Mouse (Mus musculus) inflammation-experienced regulatory T-cells, adult 16 weeks (primary cell): ENCODE measurements around the gene Slc3a1. TPM values are rescaled to one million over a fixed set of nuclear protein-coding genes. Genes with fewer than 3 reads are reported as not detected.

ENCODE experiments used
- polyA plus RNA-seq: library from polyadenylated mRNA; unstranded; fragments of 100-300 nt; shearing (Covaris generic); gene quantifications from one replicate; pipeline ENCODE4 v1.2.1, GENCODE M21; 2017

The Slc3a1 gene
- 0.34 TPM for polyA plus RNA-seq

DNA sequence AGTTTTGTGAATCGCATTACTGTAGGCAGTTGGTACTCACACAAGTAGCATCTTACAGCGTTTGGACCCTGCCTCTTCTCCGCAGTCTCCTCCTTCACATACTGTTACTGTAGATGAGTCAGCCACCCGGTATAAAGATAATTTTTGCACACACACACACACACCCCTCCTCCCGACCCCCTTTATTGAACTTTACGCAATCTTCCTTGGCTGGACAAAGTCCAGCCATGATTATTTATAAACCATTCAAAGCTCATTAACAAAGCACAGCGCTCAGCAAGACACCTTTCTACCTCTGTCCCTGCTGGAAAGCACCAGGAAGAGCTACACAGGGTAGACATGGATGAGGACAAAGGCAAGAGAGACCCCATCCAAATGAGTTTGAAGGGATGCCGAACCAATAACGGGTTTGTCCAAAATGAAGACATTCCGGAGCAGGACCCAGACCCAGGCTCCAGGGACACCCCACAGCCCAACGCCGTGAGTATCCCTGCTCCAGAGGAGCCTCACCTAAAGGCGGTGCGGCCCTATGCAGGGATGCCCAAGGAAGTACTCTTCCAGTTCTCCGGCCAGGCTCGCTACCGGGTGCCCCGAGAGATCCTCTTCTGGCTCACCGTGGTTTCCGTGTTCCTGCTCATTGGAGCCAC is at the start of gene Slc3a1:
Gene Slc3a1 (plus strand): TSS at position 284 of the 647 bp plus-strand sequence.

DNA sequence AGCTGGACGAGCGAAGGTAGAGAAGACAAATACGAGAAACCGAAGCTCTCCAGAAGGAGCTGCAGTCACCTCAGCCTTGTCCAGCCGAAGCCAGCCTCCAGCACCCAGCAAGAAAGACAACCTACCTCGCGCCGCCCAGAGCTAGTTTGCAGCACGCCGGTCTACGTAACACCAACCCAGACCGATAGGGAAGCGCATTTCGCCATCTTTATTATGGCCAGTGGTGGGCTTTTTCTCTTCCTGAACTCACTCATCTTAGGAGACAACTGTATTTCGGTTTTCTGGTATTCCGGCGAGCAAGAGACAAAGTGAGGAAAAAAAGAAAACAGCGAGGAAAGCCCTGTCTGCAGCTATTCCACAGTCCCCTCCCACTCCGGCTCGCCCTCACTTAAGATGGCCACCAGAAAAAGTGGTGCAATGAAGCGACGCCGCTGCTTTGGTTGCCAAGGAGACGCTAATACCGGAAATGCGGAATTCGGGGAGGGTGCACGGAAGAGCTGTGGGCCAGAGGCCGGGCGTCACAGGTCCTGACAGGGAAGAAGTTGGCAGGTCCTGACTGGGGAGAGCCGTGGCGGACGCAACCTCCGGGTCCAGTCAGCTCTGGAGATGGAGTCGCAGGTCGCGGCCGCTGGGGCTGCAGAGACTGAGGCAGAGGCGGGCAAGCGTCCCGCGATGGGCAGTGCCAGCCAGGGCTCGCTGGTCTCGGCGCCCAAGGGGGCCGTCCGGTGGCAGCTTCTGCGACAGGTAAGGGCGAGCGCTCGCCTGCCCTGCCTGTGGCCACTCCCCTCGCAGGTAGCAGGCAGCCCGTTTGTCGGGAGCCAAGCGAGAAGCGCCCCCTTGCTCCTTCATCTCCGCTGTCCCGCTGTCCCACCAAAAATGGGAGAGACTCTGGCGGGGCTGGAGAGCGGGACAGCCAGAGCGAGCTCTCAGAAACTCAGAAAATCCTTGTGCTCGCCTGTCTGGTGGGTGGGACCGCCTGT is 62.2 kb downstream of the Slc3a1 start, which contains the start of the genes Prepl and Camkmt:
Gene Prepl (minus strand): TSS at position 122 of the 980 bp plus-strand sequence.
Gene Camkmt (plus strand): TSS at position 433 of the 980 bp plus-strand sequence.

Other genes starting within 250 kb of the Slc3a1 start
- 19.6 TPM for gene Lrpprc, start 237.6 kb upstream of the Slc3a1 start, polyA plus RNA-seq
- gene Ppm1b, start 71.6 kb upstream of the Slc3a1 start, polyA plus RNA-seq: 31.3 TPM
- gene Prepl, start 61.9 kb downstream of the Slc3a1 start, polyA plus RNA-seq: 22.2 TPM
- 14.0 TPM for gene Camkmt, start 62.2 kb downstream of the Slc3a1 start, polyA plus RNA-seq